Mouse (Mus musculus) C2C12 (cell line): Measurements from ENCODE around the gene Iqgap1. TPM values are rescaled to one million over a fixed set of nuclear protein-coding genes. Genes with fewer than 3 reads are reported as not detected.

Experiments
- H3K27me3 ChIP-seq: one replicate; pipeline ENCODE4 v1.6.1; 2011; ENCODE audit not compliant: control insufficient read depth, insufficient read depth, insufficient read length
- H3K36me3 ChIP-seq: one replicate; pipeline ENCODE4 v1.6.1; 2011; ENCODE audit not compliant: control insufficient read depth, insufficient read depth
- H3K4me3 ChIP-seq: one replicate; pipeline ENCODE4 v1.5.1; 2011; ENCODE audit warnings: mild to moderate bottlenecking, control low read depth; ENCODE audit not compliant: poor library complexity, insufficient read depth, severe bottlenecking
- H3K79me2 ChIP-seq: one replicate; pipeline ENCODE4 v1.6.1; 2011; ENCODE audit not compliant: control insufficient read depth, insufficient read depth
- H3K79me3 ChIP-seq: one replicate; pipeline ENCODE4 v1.6.1; 2011; ENCODE audit warnings: low read depth, control low read depth
- H3ac ChIP-seq: one replicate; pipeline ENCODE3; 2011; ENCODE audit warnings: low read depth; ENCODE audit not compliant: control insufficient read depth, insufficient read length
- CEBPB ChIP-seq: IDR thresholded peaks from one replicate; pipeline ENCODE4 v1.6.1; 2011; ENCODE audit warnings: low read depth, mild to moderate bottlenecking, control low read depth, moderate library complexity
- CTCF ChIP-seq: IDR thresholded peaks from one replicate; pipeline ENCODE4 v1.5.1; 2011; ENCODE audit not compliant: control insufficient read depth, insufficient read depth, insufficient read length
- FOSL1 ChIP-seq: IDR thresholded peaks from one replicate; pipeline ENCODE4 v1.8.0; 2011; ENCODE audit warnings: mild to moderate bottlenecking, low read length; ENCODE audit not compliant: poor library complexity, insufficient read depth, severe bottlenecking
- MAX ChIP-seq: IDR thresholded peaks from one replicate; pipeline ENCODE4 v1.6.1; 2011; ENCODE audit warnings: mild to moderate bottlenecking, control low read depth
- MYOD1 ChIP-seq: IDR thresholded peaks from one replicate; pipeline ENCODE4 v1.6.1; 2011; ENCODE audit warnings: low read depth; ENCODE audit not compliant: control insufficient read depth, insufficient read length
- MYOG ChIP-seq: IDR thresholded peaks from one replicate; pipeline ENCODE4 v1.6.1; 2011; ENCODE audit not compliant: control insufficient read depth, insufficient read length; ENCODE audit errors: extremely low read depth
- USF1 ChIP-seq: IDR thresholded peaks from one replicate; pipeline ENCODE4 v1.6.1; 2011; ENCODE audit warnings: low read depth, mild to moderate bottlenecking, control low read depth, moderate library complexity
- polyA plus RNA-seq: library from polyadenylated mRNA; unstranded; fragments of >200 nt; fragmentation: generic; extraction: Trizol; gene quantifications from one replicate; pipeline ENCODE4 v1.2.1, GENCODE M21; 2012; ENCODE audit warnings: missing spikeins

The Iqgap1 gene
- polyA plus RNA-seq, 1 experiment: 82.7 TPM

GRCm38 (mm10) chr7:80846709-80847108, 20.9 kb upstream of the Iqgap1 start:
- TF ChIP-seq MYOD1: no peak
- no peak for TF ChIP-seq CTCF
- no peak for TF ChIP-seq CEBPB
- no peak for TF ChIP-seq FOSL1
- no peak for TF ChIP-seq MAX
- TF ChIP-seq USF1: no peak
- TF ChIP-seq MYOG: no peak
- H3K27me3 ChIP-seq: no peaks in the 10 kb centered on the region
- H3K36me3 ChIP-seq: peaks cover 9% of the 10 kb centered on the region
- peaks cover 11% of the 10 kb centered on the region for H3K79me2 ChIP-seq
- H3K79me3 ChIP-seq: peaks cover 2% of the 10 kb centered on the region
- no peak overlapping the region for H3K4me3 ChIP-seq
- H3ac ChIP-seq: no peak overlapping the region

- no peak overlapping the region for H3ac ChIP-seq
- peaks cover 2% of the 10 kb centered on the region for H3K79me3 ChIP-seq
- peaks cover 11% of the 10 kb centered on the region for H3K79me2 ChIP-seq
- TF ChIP-seq USF1: no peak
- no peak for TF ChIP-seq CEBPB
- no peak for TF ChIP-seq MAX
- no peak for TF ChIP-seq FOSL1
- no peak for TF ChIP-seq MYOD1
- no peak for TF ChIP-seq MYOG
- no peak for TF ChIP-seq CTCF
- H3K4me3 ChIP-seq: no peak overlapping the region
- peaks cover 9% of the 10 kb centered on the region for H3K36me3 ChIP-seq
- H3K27me3 ChIP-seq: no peaks in the 10 kb centered on the region
Measured at GRCm38 (mm10) chr7:80846280-80846678, 20.5 kb upstream of the Iqgap1 start.

- Histone ChIP-seq H3K27me3 (no peaks in the 10 kb centered on the region), H3K4me3 (no peak overlapping the region), H3K36me3 (peaks cover 9% of the 10 kb centered on the region), H3ac (no peak overlapping the region), H3K79me2 (peaks cover 11% of the 10 kb centered on the region), H3K79me3 (peaks cover 2% of the 10 kb centered on the region)
- no peak for TF ChIP-seq FOSL1
- TF ChIP-seq CEBPB: no peak
- TF ChIP-seq MYOG: no peak
- no peak for TF ChIP-seq USF1
- TF ChIP-seq MYOD1: no peak
- no peak for TF ChIP-seq MAX
- TF ChIP-seq CTCF: no peak
Measured at GRCm38 (mm10) chr7:80845621-80846279, 20.0 kb upstream of the Iqgap1 start.

GRCm38 (mm10) chr7:80844691-80845090, 18.9 kb upstream of the Iqgap1 start:
- H3K79me3 ChIP-seq: peaks cover 2% of the 10 kb centered on the region
- TF ChIP-seq MAX (no peak), CEBPB (no peak), CTCF (no peak), MYOD1 (no peak), USF1 (no peak), MYOG (no peak), FOSL1 (no peak)
- peaks cover 9% of the 10 kb centered on the region for H3K36me3 ChIP-seq
- H3K4me3 ChIP-seq: no peak overlapping the region
- H3ac ChIP-seq: no peak overlapping the region
- no peaks in the 10 kb centered on the region for H3K27me3 ChIP-seq
- H3K79me2 ChIP-seq: peaks cover 18% of the 10 kb centered on the region

- Histone ChIP-seq H3K4me3 (no peak overlapping the region), H3K27me3 (no peaks in the 10 kb centered on the region), H3K36me3 (peaks cover 9% of the 10 kb centered on the region), H3ac (no peak overlapping the region), H3K79me3 (peaks cover 6% of the 10 kb centered on the region), H3K79me2 (peaks cover 24% of the 10 kb centered on the region)
- TF ChIP-seq CEBPB (no peak), MYOD1 (no peak), USF1 (no peak), MYOG (no peak), FOSL1 (no peak), MAX (no peak), CTCF (no peak)
Measured at GRCm38 (mm10) chr7:80843910-80844640, 18.3 kb upstream of the Iqgap1 start.
